Mouse (Mus musculus) cerebral cortex, adult 2 months (tissue): Measurements from ENCODE around the gene Hirip3.

Experiments
- WGBS: fragments of 180-500 bp; shearing (Covaris S2); methylation state at CpG from one replicate; pipeline ENCODE4 v1.1.7; 2018; 5-methylcytosine and 5-hydroxymethylcytosine counted together

Gene Hirip3

DNA sequence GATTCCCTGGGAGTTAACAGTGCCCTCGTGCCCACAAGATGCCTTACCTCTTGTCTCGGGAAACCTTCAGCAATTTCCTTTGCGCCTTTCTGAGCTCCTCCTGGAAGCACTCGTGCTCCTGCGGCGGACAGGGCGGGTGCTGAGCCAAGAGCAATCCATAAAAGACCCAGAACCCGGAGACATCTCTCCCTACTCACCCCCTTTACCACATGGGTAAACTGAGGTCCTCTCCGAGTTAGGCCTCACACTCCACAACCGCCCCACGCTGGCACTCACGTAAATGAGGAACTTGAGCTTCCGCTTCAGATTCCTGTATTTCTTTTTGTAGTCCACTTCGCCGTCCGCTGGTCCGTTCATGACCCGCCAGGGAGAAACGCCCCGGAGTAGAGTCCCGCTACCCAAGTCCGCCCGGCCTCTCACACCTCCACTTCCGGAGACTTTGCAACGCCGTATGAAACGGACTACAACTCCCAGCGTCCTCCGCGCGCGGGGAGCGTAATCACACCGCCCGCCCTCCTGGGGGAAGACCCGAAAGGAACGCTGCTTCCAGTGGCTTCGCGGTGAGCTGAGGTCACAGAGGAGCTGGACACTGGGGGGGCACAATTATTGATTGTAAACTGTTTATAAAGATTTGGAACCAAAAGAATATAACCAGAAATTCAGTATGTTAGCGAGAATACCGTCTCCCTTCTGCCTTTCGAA is at the start of gene Hirip3:
Hirip3 (plus strand) TSS at position 544 of the 702 bp plus-strand sequence.
- WGBS = under 1% methylated on average over 42 of the region's 42 CpGs

DNA sequence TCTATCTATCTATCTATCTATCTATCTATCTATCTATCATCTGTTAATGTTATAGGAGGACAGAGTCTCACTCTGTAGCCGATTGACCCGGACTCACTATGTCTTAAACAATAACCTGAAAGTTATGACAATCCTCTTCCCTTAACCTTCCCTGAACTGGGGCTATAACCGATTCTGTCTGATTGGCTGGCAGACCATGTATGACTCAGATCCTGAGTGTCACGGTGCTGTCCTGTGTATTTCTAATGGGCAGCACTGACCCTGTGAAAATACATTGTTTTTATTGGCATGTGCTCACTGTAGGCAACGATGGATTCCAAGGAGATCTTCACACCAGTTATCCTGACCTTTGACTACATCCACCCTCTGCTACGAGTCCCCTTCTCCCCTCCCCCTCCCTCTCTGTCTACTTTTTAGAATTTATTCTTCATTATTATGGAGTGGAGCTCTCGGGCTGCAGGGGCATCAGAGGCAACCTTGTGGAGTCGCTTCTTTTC is 46.0 kb upstream of the Hirip3 start:
- 67% methylated on average over 8 of the region's 8 CpGs for WGBS

DNA sequence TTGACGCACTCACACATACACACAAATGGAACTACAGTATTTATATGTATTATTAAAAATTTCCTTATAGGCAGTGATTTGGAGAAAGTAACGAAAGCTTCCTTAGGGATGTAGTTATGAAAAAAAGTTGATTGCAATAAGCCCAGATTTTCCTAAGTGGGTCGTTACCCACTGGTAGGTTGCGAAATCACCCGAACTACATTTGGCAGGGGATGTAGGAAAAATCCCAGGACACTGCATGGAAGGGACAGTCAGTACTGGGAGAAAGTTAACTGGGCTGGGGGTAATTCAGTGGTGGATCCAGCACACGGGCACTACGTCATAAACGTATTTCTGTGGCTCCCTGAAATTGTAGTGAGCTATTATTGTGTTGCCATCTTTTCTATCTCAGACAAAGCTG is 45.3 kb upstream of the Hirip3 start:
- WGBS = 83% methylated on average over 8 of the region's 8 CpGs

DNA sequence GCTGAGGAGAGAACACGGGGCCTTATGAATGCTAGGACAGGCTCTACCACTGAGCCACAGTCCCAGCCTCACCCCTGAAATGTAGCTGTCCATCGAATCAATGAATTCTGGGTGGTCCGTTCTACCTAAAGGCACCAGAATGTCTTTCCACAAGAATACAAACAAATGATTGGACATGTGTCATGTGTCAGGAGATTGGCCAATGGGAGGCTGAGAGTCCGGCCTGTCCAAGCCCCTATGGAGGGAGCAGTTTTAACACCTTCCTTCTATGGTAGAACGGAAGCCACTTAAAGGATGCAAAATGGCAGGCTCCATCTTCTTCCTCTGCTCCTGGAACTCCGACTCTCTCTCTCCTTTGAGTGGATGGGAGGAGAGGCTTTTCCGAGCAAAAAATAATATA is 44.2 kb upstream of the Hirip3 start:
- WGBS = 87% methylated on average over 7 of the region's 7 CpGs

DNA sequence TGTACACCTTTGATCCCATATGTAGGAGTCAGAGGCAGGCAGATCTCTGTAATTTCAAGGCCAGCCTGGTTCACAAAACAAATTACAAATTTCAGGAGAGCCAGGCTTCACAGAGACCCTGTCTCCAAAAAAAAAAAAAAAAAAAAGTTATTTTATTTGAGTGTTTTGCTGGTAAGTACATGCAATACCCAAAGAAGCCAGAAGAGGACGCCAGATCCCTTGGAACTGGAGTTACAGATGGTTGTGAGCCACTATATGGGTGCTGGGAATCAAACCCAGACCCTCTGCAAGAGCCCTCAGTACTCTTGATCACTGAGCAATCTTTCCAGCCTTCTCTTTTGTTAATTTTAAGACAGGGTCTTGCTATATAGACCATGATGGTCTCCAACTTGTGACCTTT is 43.0 kb upstream of the Hirip3 start:
- 35% methylated on average over 1 of the region's 1 CpGs for WGBS

DNA sequence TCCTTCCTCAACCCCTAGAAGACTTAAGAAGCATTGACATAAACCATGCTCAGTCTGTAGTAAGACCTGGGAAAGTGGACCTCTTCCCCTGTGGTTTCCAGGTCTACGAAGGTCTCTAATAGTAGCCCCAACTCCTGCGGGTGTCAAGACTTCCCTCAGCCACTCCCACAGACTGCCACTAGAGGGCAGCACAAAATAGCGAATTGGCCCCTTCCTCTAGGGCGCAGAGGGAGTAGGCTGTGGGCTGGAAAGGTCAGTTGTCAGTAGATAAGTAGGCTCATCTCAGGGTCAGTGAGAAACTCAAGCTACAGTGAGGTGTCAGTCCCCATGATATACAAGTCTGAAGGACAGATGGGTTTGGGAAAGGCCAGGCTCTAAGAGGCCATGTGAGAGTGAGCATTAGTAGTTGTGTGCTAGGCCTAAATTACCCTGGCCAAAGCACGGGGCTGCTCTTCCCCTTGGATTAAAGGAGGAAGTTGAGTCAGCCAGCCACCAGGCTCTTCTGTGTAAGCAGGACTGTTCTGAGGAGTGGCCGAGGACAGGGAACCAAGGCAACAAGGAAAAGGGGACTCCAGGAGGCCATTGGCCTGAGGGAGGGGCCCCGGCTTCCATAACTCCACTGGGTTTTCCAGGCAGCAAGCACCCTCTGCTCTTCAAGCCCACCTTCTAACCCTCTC is 39.8 kb upstream of the Hirip3 start:
- WGBS = 23% methylated on average over 7 of the region's 7 CpGs

DNA sequence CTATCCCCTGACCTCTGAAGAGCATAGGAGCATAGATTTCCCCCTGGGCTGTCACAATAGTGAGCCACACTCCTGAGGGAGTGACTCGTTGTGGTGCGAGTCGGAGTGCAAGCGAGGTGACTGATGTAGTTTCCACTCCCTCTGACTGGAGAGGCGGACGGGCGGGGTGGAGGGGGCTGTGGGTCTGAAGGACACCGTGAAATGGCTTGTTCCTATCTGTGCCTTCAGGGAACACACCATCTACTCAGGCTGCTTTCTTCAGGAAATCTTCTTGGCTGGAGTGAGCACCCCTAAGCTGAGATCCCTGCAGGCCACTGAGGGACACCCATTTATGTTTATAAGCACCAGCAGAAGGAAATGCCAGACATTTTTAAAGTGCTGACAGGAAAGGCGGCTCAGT is 39.0 kb upstream of the Hirip3 start:
- 26% methylated on average over 9 of the region's 9 CpGs for WGBS

DNA sequence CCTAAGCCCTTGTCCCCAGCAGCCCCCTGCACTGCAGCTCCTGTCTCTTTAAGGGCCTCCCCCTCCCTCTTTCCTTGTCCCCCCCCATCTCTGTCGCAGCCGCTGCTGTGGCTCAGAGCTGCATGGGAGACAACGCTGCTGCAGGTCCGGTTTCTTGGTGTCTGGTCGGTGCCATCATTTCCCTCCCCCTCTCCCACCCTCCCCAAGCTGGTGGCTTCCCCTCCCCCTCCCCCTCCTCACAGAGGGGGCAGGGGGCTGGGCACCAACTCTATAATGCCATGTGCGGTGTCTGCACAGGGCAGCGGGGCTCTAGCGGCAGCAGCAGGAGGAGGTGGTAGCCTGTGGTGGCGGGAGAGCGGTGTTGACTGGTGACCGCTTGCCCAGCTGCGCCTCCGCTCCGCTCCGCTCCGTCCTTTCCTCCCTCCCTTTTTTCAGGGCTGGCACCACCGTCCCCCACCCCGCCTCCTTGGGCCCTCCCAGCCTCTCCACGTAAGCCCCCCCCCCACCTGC is 38.5 kb upstream of the Hirip3 start:
- WGBS = 1% methylated on average over 11 of the region's 19 CpGs

DNA sequence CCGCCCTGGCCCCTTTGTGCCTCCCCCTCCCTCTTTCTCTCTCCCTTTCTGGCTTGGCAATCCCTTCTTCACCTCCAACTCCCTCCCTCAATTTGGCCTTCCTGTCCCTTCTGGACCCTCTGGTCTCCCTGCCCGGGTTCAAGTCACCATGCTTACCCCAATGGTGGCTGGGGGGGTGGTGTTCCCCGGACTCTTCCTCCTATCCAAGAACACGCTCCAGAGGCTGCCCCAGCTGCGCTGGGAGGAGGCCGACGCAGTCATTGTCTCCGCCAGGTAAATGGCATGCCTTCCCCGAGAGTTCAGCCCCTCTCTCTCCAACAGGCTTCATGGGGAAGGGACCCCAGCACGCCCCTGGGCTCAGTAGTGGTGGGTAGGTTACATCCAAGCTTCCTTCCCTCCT is 37.8 kb upstream of the Hirip3 start:
- WGBS = 21% methylated on average over 10 of the region's 10 CpGs

DNA sequence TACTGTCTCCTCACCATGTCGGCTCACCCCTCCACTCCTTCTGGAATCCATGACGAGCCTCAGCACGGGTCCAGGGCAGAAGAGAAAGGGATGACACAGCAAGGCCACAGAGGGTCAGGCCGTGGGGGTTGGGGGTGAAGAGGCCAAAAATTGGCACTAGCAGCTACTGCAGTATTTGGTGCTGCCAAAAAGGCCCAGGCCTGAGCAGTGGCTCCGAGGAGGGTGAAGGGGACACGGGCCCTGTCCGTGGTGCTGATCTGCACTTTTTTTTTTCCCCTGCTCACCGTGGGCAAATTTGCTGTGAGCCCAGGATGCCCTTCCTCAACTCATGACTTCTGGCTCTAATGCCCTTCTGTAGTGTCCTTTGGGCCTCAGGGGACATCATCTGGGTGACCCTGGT is 36.4 kb upstream of the Hirip3 start:
- WGBS = 37% methylated on average over 8 of the region's 8 CpGs

DNA sequence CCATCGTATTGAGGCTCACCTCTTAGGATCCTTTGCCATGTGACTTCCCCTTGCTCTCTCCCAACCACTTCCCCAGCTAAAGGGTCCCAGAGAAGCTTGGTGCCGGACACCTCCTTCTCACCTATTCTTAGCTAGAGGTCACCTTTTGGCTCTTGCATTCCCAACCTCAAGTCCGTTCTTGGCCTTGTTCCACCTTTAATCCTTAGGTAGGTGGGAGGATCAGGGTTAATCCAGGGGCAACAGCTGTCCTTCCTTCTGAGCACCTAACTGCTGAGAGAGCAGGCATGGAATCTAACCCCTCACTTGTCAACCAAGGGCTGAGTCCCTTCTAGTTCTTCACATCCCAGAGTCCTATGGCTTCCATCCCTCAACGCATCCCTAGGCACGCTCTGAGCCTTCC is 35.8 kb upstream of the Hirip3 start:
- 76% methylated on average over 5 of the region's 5 CpGs for WGBS

DNA sequence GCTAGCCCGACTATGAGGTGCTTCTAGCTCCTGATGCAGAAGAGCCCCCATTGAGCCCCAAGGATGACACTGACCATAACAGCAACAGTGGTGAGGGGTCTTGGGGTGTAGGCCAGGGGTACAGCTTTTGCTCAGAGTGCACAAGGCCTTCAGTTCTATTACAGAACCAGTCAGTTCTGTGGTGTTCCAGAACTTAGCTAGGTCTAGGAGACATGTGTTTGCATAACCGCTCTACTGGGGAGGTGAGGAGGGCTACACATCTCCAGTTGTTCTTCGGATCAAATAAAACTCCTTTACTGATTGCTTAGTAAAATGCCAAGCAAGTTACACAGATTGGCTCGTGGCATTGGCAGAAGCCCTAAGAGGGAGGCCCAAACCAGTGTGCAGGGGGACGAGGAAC is 30.2 kb upstream of the Hirip3 start, which contains the start of gene 4930451I11Rik:
4930451I11Rik (minus strand) TSS at position 101 of the 400 bp plus-strand sequence.
- WGBS = 36% methylated on average over 5 of the region's 5 CpGs

DNA sequence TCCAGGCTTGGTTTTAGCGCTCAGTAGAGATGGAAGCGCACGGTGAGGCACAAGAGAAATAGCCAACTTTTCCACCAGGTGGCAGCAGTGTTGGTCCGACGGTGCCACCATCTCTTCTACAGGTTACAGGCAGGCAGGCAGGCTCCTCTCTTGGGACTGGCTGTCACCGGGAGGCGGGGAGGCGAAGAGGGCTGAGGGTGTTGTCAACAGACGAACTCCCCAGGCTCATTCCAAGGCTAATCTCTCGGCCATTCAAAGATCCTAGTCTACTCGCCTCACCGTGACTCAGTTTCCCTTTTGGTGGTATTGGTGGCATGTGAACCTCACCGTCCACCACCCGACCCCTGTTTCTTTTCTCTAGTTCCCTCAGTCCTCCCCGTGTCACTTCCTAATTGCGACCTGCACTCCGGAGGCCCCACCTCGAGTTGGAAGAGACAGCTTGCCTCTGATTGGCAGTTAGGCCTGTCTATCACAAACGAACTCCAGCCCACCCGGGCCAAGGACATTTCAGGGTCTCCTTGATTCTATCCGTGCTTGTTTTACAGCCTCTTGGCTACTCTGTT is 29.7 kb upstream of the Hirip3 start:
- WGBS = 1% methylated on average over 21 of the region's 21 CpGs

DNA sequence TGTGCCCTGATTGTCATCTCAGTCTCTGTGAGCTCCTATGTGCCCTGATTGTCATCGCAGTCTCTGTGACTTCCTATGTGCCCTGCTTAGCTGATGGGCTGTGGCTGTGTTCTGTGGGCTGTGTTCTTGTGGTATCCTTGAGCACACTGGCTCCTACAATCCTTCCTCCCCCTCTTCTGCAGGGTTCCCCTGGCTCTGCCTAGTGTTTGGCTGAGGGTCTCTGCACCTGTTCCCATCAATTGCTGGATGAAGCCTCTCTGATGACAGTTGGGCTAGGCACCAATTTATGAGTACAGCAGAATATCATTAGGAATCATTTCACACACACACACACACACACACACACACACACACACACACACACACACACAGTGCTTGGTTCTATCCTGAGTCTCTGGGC is 28.5 kb upstream of the Hirip3 start:
- WGBS = 97% methylated on average over 1 of the region's 1 CpGs

DNA sequence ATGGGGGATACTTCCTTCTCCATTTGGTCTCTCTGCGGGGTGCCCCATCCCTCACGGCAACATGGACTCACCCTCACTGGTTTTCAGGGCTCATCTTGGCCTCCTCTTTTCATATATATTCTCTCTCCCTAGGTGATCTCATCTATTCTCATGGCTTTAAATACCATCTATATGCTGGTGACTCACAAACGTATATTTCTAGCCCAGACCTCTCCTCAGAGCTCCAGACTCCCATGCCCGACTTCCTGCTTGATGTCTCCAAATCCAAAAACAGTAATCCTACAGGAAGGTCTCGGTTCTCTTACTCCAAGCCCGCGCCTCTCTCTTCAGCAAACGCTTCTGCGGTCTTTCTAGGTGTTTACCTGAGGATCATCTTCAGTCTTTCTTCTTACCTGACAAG is 18.5 kb upstream of the Hirip3 start:
- WGBS = 58% methylated on average over 9 of the region's 9 CpGs

DNA sequence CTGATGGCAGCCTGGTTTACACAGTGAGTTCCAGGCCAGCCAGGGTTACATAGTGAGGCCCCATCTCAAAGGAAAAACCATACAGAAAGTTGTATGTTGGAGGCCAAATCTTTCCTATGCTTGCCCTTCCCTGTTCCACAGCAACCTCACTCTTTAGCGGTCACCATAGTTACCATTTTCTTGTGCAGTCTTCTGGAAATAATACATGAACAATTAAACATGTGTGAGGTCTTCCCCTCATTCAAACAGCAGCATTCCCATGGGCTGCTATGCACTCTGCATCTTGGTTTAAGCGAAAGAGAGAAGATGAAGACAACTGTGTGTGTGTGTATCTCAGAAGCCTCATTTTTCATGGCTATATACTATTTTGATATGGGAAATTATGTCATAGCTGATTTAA is 16.3 kb upstream of the Hirip3 start:
- WGBS = 66% methylated on average over 2 of the region's 2 CpGs

DNA sequence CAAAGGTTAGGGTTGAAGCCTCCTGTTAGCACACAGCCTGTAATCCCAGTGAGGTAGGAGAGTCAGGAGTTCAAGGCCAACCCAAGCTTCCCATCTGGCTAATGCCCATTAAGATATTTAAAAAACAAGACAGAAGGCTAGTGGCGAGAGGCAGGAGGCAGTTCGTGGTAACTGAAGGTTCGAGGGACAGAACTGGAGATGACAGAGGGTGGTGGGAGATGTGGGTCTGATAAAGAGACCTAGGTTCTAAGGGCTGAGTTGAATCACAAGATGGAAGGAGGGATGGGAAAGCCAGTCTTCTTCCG is 14.7 kb upstream of the Hirip3 start, which contains the start of gene Doc2a:
Doc2a (plus strand) TSS at position 301 of the 305 bp plus-strand sequence.
- WGBS = 42% methylated on average over 4 of the region's 4 CpGs

DNA sequence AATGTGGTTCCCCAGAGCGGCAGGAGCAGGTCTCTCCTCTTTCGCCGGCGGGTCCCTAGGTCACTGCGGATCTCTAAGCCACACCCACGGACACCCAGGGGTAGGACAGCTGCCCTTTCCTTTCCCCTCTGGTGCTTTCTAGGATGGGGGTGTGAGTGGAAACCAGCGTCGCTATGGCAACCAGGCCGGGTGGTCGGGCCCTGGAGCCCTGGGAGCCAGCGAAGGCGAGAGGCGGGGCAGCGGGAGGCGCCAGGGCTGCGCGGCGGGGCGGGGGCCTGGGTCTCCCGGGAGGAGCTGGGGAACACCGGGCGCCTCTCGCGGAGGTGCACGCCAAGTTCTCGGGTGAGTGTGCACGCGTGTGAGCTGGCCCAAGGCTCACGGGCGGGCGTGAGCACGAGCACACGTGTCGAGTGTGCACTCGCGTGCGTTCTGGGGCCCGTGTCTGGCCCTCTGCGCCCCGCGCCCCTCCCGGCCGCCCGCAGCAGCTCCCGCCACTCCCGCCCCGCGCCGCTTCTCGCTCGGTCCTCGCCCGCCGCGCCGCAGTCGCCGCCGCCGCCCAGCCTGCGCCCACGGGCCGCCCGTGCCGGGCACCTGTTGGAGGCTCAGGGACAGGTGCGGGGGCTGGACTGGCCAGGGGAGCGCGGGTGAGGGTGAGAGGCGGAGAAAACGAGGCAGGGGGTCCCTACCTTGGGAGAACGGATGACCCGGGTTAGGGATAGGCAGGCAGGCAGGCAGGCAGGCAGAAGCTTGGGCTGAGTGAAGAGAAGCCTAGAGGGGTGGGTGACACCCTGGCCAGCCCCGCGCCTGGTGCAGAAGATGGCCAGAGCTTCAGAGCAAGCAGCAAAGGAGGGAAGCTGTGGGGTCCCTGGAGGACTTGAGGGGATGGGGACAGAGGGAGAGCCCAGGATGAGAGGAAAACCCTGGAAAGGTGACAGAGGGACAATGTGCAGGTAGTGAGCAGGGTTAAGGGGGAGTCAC is 14.1 kb upstream of the Hirip3 start:
- 1% methylated on average over 64 of the region's 74 CpGs for WGBS

DNA sequence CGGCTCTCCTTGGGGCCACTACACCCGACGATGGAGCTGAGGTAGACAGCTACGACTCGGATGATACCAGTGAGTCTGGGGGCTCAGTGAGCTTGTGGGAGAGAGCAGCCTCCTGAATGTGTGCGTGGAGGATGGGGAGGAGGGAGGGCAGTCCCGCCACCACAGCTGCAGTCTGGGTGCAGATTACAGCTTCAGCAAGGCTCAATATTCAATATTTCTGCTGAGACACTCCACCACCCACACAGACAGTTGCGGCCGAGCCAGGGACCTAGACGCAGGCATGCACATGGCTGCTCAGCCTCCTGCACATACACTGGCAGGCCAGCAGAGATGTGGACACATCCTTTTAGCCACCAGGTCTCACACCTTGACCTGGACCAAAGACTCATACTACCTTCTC is 13.0 kb upstream of the Hirip3 start:
- WGBS = 17% methylated on average over 10 of the region's 10 CpGs

DNA sequence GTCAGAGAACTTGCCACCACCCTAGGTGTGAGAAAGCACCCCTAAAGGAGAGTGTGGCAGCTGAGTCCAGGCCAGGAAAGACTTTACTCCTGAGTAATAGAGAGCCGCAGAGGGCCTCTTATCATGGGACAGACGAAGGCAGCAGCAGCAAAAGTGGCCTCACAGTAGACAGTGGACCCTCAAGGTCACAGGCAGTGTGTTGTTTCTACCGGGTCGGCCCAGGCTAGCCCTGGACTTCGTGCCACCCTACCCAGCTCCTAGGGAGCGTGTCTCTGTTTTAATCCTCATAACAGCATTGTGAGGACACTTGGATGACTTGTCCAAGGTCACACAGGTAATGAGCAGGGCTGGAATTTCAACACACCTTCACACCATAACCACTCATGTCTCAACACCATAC is 11.6 kb upstream of the Hirip3 start:
- WGBS = 86% methylated on average over 6 of the region's 6 CpGs

DNA sequence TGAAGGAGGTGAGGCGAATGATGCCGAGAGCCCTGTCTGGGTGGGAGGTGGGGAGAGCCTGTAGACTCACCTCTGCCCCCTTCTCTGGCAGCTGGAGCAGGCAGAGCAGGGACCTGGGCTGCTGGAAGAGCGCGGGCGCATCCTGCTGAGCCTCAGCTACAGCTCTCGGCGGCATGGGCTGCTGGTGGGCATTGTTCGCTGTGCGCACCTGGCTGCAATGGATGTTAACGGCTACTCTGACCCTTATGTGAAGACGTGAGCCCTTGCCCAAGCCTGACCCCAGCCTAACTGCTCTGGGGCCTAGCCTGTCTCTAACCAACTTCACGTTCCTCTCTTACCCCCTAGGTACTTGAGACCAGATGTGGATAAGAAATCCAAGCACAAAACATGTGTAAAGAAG is 10.6 kb upstream of the Hirip3 start:
- 60% methylated on average over 12 of the region's 12 CpGs for WGBS

DNA sequence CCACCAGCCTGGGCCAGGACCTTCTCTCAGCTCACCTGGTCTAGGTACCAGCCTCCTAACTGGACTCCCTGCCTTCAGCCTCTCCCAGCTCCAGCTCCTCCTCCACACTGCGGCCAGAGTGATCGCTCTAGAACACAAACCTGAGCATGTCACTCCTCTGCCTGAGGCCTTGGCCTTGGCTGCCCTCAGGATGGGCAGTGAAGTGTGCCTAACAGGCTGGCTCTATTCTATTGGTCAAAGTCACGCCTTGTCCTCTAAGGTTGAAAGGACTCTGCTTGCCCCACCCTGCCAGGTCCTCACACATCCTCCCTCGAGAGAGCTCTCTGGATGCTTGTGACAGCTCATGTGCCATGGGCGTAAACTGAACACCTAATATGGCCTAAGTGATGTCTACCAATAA is 8.3 kb upstream of the Hirip3 start:
- WGBS = 86% methylated on average over 5 of the region's 5 CpGs
